Mouse (Mus musculus) stomach, embryonic 14.5 days (tissue): Measurements from ENCODE around the gene Xpo1. TPM values are rescaled to one million over a fixed set of nuclear protein-coding genes. Genes with fewer than 3 reads are reported as not detected.

Experiments used
- ATAC-seq: fragments of 200-750 bp; cut with Nextera tagmentation; 2 replicates; pipeline ENCODE4 v1.8.0; 2017; ENCODE audit warnings: low read depth, moderate TSS enrichment; ENCODE audit not compliant: insufficient number of reproducible peaks, insufficient read depth, low FRiP score
- H3K27ac ChIP-seq: fragments of 300-500 bp; sonication (generic); 2 replicates; pipeline ENCODE4 v1.5.1; 2014; ENCODE audit warnings: mild to moderate bottlenecking, low read length, moderate library complexity, mixed read lengths
- H3K27me3 ChIP-seq: fragments of 300-500 bp; sonication (generic); 2 replicates; pipeline ENCODE4 v1.6.1; 2014; ENCODE audit warnings: low read length, control low read depth, mixed read lengths; ENCODE audit not compliant: control insufficient read depth, insufficient read depth
- H3K36me3 ChIP-seq: fragments of 300-500 bp; sonication (generic); 2 replicates; pipeline ENCODE4 v1.6.1; 2014; ENCODE audit warnings: mild to moderate bottlenecking, control low read depth, low read length, moderate library complexity, mixed read lengths; ENCODE audit not compliant: control insufficient read depth, insufficient read depth
- H3K4me1 ChIP-seq: fragments of 300-500 bp; sonication (generic); 2 replicates; pipeline ENCODE4 v1.6.1; 2014; ENCODE audit warnings: low read length, control low read depth, mixed read lengths; ENCODE audit not compliant: control insufficient read depth, insufficient read depth
- H3K4me2 ChIP-seq: fragments of 300-500 bp; sonication (generic); replicated peaks from 2 replicates; pipeline ENCODE4 v1.6.1; 2014; ENCODE audit warnings: low read depth, low read length, control low read depth
- H3K4me3 ChIP-seq: fragments of 300-500 bp; sonication (generic); 2 replicates; pipeline ENCODE4 v1.5.1; 2014; ENCODE audit warnings: low read depth, low read length, control low read depth
- H3K9ac ChIP-seq: fragments of 300-500 bp; sonication (generic); replicated peaks from 2 replicates; pipeline ENCODE4 v1.6.1; 2014; ENCODE audit warnings: low read depth, mild to moderate bottlenecking, control low read depth, low read length, moderate library complexity, mixed read lengths
- H3K9me3 ChIP-seq: fragments of 300-500 bp; sonication (generic); 2 replicates; pipeline ENCODE4 v1.6.1; 2016; ENCODE audit warnings: low read depth, low read length, control low read depth; ENCODE audit not compliant: control insufficient read depth
- WGBS: fragments of 180-500 bp; shearing (Covaris S2); extraction: QIAGEN DNeasy Blood & Tissue Kit; methylation state at CpG from one replicate; pipeline ENCODE4 v1.1.7; 2014; 5-methylcytosine and 5-hydroxymethylcytosine counted together
- polyA plus RNA-seq: library from polyadenylated mRNA; unstranded; fragments of >200 nt; fragmentation: Nextera tagmentation; extraction: Ambion mirVana; gene quantifications from 2 replicates; pipeline ENCODE4 v1.2.1, GENCODE M21; 2014

Xpo1 gene
- polyA plus RNA-seq, 1 experiment from 2014 or later = 118 TPM

DNA sequence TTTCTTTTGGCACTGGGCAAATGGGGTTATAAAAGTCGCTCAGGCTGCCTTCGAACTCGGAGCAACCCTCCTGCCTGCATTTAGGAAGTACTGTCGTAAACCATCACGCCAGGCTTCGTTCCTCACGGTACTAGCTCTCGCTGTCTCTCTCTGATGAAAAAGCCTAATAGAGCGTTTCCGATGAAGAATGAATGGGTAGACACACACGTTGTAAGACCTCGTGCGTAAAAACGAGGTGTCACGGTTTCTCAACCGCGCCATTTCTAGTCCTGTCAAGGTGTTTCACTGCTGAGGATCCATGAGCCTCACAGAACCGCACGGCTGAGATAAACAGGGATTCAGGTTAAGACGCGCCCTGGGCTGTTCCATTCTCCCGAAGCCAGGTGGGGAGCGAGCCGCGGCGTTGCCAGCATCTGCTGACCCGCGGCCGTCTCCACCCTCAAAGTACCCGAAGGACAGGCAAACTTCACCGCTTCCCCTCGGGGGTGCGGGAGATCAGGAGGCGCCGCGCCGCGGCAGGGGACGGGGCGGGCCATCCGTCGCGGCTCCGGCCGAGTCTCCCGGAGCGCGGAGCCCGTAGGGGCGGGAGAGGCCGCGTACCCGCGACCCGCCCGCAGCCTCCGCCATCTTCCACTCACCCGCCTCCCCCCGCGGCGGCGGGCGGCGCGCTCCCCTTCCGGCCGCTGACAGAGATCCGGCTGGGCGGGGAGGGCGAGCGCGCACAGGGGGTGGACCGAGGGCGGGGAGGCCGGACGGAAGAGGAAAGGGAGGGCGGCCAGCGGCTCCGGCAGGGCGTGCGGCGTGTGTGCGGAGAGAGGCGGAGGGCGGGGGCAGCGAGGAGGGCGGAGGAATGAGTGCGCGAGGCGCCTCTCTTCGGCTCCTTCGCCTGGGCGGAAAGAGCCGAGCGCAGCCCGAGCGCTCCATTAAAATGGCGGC is 50.1 kb downstream of the Xpo1 start:
- Histone ChIP-seq H3K4me1 (peaks cover 9% of the 10 kb centered on the region), H3K27me3 (no peaks in the 10 kb centered on the region), H3K36me3 (no peaks in the 10 kb centered on the region), H3K4me2 (peak overlapping the region; percentile 60), H3K4me3 (peak overlapping the region; percentile 80), H3K27ac (peak overlapping the region; percentile 99), H3K9ac (peak overlapping the region; percentile 93), H3K9me3 (no peaks in the 10 kb centered on the region)
- WGBS = under 1% methylated on average over 46 of the region's 98 CpGs
- peak; percentile 97 for ATAC-seq

DNA sequence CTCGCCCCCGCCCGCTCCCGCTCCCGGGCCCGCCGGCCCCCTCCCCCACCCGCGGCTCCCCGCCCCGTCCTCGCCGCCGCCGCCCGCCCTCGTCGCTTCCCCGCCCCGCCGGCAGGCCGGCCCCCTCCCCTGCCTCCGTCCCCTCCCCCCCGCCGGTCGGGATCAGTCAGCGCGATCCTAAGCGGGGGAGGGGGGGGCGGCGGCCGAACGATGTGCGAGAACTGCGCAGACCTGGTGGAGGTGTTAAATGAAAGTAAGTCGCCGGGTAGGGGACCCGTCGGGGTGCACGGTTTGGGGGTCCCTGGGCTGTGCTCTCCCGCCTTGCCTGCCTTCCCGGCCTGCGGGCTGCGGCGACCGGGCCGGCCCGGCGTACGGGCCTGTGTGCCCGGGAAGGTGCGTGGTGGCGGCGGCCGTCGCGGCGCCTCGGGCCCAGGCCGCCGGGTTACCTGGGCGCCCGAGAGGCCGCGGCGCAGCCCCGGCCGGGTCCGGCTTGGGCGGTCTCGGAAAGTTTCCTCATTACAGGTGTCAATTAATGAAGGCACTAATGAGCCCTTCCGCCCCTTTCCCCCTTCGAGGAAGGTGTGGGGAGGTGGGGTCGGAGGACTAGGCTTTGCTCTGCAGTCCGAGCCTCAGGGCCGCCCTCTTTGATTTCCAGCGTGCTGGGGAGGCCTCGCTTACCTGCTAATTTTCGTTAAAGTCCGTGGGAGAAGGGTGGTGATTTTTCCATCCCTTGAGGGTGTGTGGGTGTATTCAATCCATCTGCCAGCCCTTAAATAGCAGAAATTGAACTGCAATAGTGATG is 51.1 kb downstream of the Xpo1 start, which contains the start of gene Usp34:
Usp34 (plus strand) TSS at position 132 of the 802 bp plus-strand sequence.
- no peaks in the 10 kb centered on the region for H3K36me3 ChIP-seq
- H3K4me1 ChIP-seq = peaks cover 9% of the 10 kb centered on the region
- H3K27ac ChIP-seq = peak within 1 kb of the TSS; percentile 99
- H3K4me2 ChIP-seq = peak within 1 kb of the TSS; percentile 62
- ATAC-seq = no peak; the same call in 1 of the 2 replicates
- H3K9me3 ChIP-seq = no peaks in the 10 kb centered on the region
- WGBS = under 1% methylated on average over 63 of the region's 80 CpGs
- peak within 1 kb of the TSS; percentile 93 for H3K9ac ChIP-seq
- no peaks in the 10 kb centered on the region for H3K27me3 ChIP-seq
- H3K4me3 ChIP-seq = peak within 1 kb of the TSS; percentile 80

DNA sequence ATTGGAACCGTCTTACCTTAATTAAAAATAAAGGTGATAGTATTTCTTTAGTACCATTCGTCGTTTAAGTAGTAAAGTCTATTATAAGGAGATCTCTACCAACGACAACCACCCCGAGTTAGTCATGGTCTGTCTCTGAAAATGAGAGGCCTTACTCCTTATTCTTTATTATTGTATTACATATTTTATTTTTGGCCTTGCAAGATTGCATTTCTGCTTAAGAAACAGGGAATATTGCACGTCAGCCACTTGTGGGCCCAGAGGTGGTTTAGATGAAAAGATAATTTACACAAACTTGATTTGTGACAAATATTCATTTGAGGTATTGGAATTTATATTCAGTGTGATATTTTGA is 51.7 kb downstream of the Xpo1 start:
- no peaks in the 10 kb centered on the region for H3K9me3 ChIP-seq
- H3K27ac ChIP-seq = peak overlapping the region; percentile 99; the same call in 1 of the 2 replicates
- peaks cover 9% of the 10 kb centered on the region for H3K4me1 ChIP-seq
- WGBS = 2% methylated on average over 6 of the region's 6 CpGs
- no peaks in the 10 kb centered on the region for H3K27me3 ChIP-seq
- peak overlapping the region; percentile 62 for H3K4me2 ChIP-seq
- H3K9ac ChIP-seq = peak overlapping the region; percentile 93
- H3K4me3 ChIP-seq = peak overlapping the region; percentile 80
- no peaks in the 10 kb centered on the region for H3K36me3 ChIP-seq
- no peak for ATAC-seq

DNA sequence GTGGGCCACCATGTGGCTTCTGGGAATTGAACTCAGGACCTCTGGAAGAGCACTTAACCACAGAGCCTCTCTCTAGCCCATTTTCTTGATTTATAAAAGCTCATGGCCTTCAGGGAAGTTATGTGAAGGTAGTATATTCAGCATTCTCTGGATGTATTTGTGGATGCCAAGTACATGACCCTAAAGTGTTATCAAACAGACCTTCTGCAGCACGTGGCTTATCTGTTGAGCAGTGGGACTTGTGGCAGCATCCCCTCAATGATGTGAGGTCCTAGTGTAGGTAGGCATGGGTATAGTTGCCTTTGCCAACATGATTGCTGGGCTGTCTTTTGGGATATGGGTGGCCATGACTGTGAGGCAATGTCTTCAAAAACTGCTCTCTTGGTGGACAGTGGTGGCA is 57.7 kb downstream of the Xpo1 start:
- Histone ChIP-seq H3K27me3 (no peaks in the 10 kb centered on the region), H3K4me2 (no peak overlapping the region), H3K4me3 (no peak overlapping the region), H3K36me3 (no peaks in the 10 kb centered on the region), H3K27ac (no peak overlapping the region), H3K4me1 (peaks cover 6% of the 10 kb centered on the region), H3K9me3 (no peaks in the 10 kb centered on the region), H3K9ac (no peak overlapping the region)
- no peak for ATAC-seq
- WGBS = 88% methylated on average over 1 of the region's 1 CpGs

DNA sequence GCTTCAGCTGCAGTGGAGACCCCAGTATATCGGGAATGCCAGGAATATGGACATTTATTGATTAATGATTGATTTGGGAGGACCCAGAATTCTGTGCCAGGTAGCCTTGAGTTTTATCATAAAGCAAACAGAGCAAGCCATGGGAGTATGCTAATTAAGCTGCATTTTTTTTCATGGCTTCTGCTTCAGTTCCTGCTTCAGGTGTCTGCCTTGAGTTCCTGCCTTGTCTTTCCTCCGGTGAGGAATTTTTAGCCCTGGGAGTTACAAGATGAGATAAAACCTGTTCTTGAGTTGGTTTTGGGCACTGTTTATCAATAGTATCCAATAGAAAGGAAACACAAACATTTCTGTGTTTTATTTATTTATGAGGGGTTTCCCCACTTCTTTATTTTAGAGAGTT is 73.6 kb downstream of the Xpo1 start:
- H3K4me1 ChIP-seq = no peaks in the 10 kb centered on the region
- no peaks in the 10 kb centered on the region for H3K27me3 ChIP-seq
- H3K9ac ChIP-seq = no peak overlapping the region
- H3K9me3 ChIP-seq = no peaks in the 10 kb centered on the region
- H3K4me2 ChIP-seq = no peak overlapping the region
- ATAC-seq = no peak
- no peak overlapping the region for H3K27ac ChIP-seq
- H3K36me3 ChIP-seq = no peaks in the 10 kb centered on the region; the same call in 1 of the 2 replicates
- H3K4me3 ChIP-seq = no peak overlapping the region
- 75% methylated on average over 2 of the region's 2 CpGs for WGBS

DNA sequence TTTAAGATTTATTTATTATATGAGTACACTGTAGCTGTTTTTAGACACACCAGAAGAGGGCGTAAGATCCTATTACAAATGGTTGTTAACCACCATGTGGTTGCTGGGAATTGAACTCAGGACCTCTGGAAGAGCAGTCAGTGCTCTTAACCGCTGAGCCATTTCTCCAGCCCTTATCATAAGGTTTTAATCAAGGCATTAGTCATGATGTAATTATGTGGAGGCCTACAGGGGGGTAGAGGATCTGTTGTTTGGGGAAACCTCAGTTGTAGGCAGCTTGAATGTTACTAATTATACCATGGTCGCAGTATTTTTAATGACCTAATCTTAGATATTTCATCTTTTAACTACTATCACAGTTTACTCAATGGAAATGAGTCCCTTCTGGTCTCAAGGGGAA is 76.3 kb downstream of the Xpo1 start:
- H3K4me1 ChIP-seq = no peaks in the 10 kb centered on the region
- ATAC-seq = no peak
- 87% methylated on average over 3 of the region's 3 CpGs for WGBS
- no peak overlapping the region for H3K4me2 ChIP-seq
- no peaks in the 10 kb centered on the region; the same call in 1 of the 2 replicates for H3K36me3 ChIP-seq
- H3K9me3 ChIP-seq = no peaks in the 10 kb centered on the region
- no peak overlapping the region for H3K27ac ChIP-seq
- H3K9ac ChIP-seq = no peak overlapping the region
- H3K27me3 ChIP-seq = no peaks in the 10 kb centered on the region
- H3K4me3 ChIP-seq = no peak overlapping the region

DNA sequence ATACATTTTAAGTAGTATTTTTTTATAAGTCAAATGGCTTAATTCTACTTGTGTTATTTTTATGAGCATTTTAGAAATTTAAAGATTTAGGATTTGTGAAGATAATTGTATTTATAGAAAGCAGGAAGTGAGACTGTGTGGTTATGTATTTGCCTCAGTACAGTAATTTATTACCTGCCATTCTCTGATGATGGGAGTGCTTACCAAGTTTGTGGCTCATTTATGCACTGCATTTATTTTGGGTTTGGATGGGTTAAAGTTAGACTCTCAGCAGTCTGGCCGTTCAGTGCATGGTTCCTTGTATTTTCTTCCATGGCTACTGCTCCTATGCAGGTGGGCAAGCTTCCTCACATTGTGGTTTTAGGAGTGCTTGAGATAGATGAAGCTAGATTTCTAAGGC is 79.3 kb downstream of the Xpo1 start:
- Histone ChIP-seq H3K27me3 (no peaks in the 10 kb centered on the region), H3K9ac (no peak overlapping the region), H3K4me3 (no peak overlapping the region), H3K4me1 (no peaks in the 10 kb centered on the region), H3K4me2 (no peak overlapping the region), H3K9me3 (no peaks in the 10 kb centered on the region), H3K27ac (no peak overlapping the region), H3K36me3 (peaks cover 9% of the 10 kb centered on the region; the same call in 1 of the 2 replicates)
- no peak for ATAC-seq
- WGBS = 70% methylated on average over 1 of the region's 1 CpGs
